Mouse (Mus musculus) small intestine, adult 2 months (tissue): ENCODE results near the gene Msmp.

ENCODE experiments used
- CTCF ChIP-seq: fragments of 200-500 bp; IDR thresholded peaks from 2 replicates; pipeline ENCODE4 v1.5.1; 2012; ENCODE audit warnings: low read depth, mild to moderate bottlenecking, control low read depth, inconsistent platforms, low read length, moderate library complexity, mixed read lengths; ENCODE audit not compliant: insufficient replicate concordance, insufficient read length; ENCODE audit errors: extremely low read depth
- POLR2A ChIP-seq: fragments of 200-500 bp; IDR thresholded peaks from 2 replicates; pipeline ENCODE4 v1.6.1; 2012; ENCODE audit warnings: low read depth, mild to moderate bottlenecking, control low read depth, inconsistent platforms, low read length, moderate library complexity

DNA sequence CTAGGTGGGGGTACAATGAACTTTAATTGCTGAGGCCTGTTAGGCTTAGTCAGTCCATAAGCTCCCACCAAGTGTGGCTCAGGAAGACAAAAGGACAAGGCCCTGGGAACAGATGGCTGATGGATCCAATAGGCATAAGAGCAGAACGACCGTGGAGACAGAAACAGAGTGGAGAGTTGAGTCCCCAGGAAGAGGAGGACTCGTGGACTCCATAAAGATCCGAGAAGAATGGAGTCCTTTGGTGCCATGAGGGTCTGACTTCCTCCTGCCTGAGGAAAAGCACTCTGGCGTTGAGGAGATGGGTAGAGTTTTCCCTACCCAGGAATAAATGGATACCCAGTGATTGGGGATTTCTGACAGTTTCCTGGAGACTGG lies 46.4 kb upstream of the Msmp start:
- TF ChIP-seq CTCF = no peak
- no peak for TF ChIP-seq POLR2A
